Mouse (Mus musculus) liver, adult (tissue): ENCODE measurements around the gene Rnf152.

ENCODE experiments used
- GATA4 ChIP-seq: IDR thresholded peaks from 2 replicates; pipeline ENCODE4 v1.6.1; 2014; ENCODE audit warnings: mild to moderate bottlenecking, low read length; ENCODE audit not compliant: insufficient replicate concordance

The Rnf152 gene

GRCm38 (mm10) chr1:105271104-105271503 is 85.4 kb downstream of the Rnf152 start:
- TF ChIP-seq GATA4, result no peak

GRCm38 (mm10) chr1:105263283-105264033 is 93.1 kb downstream of the Rnf152 start:
- TF ChIP-seq GATA4, result no peak

- no peak for TF ChIP-seq GATA4
These were observed 96.3 kb downstream of the Rnf152 start for GRCm38 (mm10) chr1:105260200-105260599.

GRCm38 (mm10) chr1:105257199-105257598 is 99.3 kb downstream of the Rnf152 start:
- no peak for TF ChIP-seq GATA4

GRCm38 (mm10) chr1:105249190-105249589 is 107.3 kb downstream of the Rnf152 start:
- TF ChIP-seq GATA4, result no peak

GRCm38 (mm10) chr1:105246651-105247050 is 109.9 kb downstream of the Rnf152 start:
- TF ChIP-seq GATA4, result no peak

- no peak for TF ChIP-seq GATA4
These were observed 110.4 kb downstream of the Rnf152 start for GRCm38 (mm10) chr1:105246075-105246574.

GRCm38 (mm10) chr1:105243359-105244142 is 113.0 kb downstream of the Rnf152 start:
- TF ChIP-seq GATA4, result no peak

- TF ChIP-seq GATA4, result no peak
These were observed 116.3 kb downstream of the Rnf152 start for GRCm38 (mm10) chr1:105240185-105240584.
